Mouse (Mus musculus): ENCODE results near the gene Lama2. TPM values are rescaled to one million over a fixed set of nuclear protein-coding genes. Genes with fewer than 3 reads are reported as not detected.
"Not testable (repeated sequence)": the region's sequence is repeated elsewhere in the genome, so short reads cannot be mapped to it uniquely, and the experiment has no call there.

Gene Lama2
- polyA plus RNA-seq, 1 experiment from 2014 or later: 21.3 TPM

DNA sequence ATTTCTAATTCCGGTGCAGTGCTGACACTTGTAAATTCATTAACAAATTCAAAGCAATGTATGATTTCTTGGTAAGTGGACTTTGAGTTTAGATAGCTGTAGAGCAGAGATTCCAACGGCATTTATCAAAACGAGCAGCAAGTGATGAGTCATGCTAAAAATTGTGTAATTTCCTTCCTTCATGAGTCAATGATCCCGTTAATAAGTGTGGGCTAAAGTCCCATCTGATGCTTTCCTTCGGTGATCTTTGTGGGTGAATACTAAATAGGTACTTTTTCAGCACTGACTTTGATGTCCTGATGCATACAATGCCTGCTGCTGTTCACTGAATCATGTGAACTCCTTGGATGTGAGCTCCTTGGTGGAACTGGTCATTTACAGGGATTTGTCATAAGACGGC is 623.6 kb downstream of the Lama2 start:
- no peaks in the 10 kb centered on the region for H3K27me3 ChIP-seq
- 81% methylated on average over 6 of the region's 6 CpGs for WGBS
- no peak overlapping the region for H3K9ac ChIP-seq
- H3K4me1 ChIP-seq: no peaks in the 10 kb centered on the region
- H3K27ac ChIP-seq: no peak overlapping the region
- H3K4me2 ChIP-seq (replicated peaks): no peak overlapping the region
- no peak overlapping the region for H3K4me3 ChIP-seq
- no peak for ATAC-seq (ENCODE audit: insufficient number of reproducible peaks, insufficient read depth, low FRiP score, low TSS enrichment)
- no peaks in the 10 kb centered on the region for H3K9me3 ChIP-seq
- H3K36me3 ChIP-seq: 0 out of 2 replicates have a peak, but pooled peaks cover 2% of the 10 kb centered on the region

DNA sequence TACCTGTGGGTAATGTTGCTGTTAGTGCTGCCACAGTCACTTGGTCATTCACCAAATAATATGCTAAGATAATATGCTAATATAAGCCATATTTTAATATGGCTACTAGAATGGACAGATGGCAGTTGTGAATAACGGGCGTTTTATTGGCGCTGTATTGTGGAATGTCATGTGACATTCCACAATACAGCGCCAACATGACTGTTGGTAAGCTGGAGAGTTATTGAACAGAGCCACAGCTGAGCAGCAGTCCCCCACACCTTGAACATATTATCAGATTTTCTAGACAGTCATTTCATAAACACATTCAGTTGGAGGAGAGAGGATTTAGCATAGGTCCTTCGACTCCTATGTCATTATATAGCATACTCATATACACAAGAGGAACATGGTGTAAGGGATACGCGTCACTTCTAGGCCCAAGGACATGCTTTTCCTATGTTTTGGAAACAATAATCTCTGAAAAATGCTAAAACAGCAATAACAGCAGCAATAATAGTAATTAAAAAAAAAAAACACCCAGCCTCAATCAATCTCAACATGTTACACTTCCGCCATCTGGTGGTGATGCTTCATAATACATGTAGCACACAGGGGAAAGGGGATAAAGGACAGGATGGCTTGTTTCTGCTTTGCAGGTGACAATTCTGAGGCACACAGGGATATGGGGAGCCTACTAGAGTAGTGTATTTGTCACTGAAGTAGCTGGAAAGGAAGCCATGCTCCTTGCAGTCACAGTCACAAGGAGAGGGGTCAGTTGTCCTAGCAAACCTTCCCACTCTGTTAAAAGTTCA is 624.2 kb downstream of the Lama2 start:
- no peak overlapping the region for H3K9ac ChIP-seq

DNA sequence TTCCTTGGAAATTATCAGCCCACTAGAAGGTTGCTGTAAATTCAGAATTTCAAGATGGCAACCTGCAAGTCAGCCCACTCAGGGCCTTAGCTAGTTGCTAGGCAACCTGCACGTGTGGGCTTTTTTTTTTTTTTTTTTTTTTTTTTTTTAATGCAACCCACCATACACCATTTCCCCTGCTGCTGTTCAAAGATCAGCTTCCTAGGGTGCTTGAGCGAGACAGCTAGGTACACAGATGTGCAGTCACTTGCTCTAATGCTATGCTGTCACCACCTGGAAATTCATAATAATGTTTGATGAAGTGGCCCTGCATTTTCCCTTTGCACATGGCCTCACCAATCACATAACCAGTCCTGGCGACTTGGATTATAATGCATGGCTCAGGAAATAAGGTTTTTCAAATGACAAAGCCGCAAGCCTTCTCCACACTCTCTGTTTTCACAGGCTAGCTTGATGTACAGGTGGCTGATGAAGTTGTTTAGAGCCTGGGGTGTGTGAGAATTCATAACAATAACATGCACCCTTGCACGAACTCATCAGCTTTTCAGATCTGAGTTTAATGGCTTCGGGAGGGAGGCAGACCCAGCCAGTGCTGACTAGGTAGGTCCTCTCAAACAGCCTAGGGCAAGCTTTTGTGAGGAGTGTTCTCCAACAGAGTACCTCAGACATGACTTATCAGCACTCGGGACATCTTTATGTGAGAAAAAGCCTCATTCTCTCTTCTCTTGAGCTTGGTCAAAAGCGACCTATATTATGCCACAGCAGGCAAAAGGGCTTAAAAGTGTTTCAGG is 625.4 kb downstream of the Lama2 start:
- Histone ChIP-seq H3K36me3 (0 out of 2 replicates have a peak, but pooled peaks cover 3% of the 10 kb centered on the region), H3K9me3 (no peaks in the 10 kb centered on the region), H3K27ac (no peak overlapping the region), H3K4me1 (no peaks in the 10 kb centered on the region), H3K27me3 (no peaks in the 10 kb centered on the region), H3K4me2 (replicated peaks) (no peak overlapping the region), H3K9ac (no peak overlapping the region), H3K4me3 (no peak overlapping the region)
- WGBS: 78% methylated on average over 8 of the region's 8 CpGs
- no peak for ATAC-seq (ENCODE audit: insufficient number of reproducible peaks, insufficient read depth, low FRiP score, low TSS enrichment)

More for the DNA sequence above, 624.2 kb downstream of the Lama2 start:
- H3K27ac ChIP-seq: no peak overlapping the region
- no peak overlapping the region for H3K4me3 ChIP-seq
- no peak overlapping the region for H3K4me2 ChIP-seq (replicated peaks)
- ATAC-seq (ENCODE audit: insufficient number of reproducible peaks, insufficient read depth, low FRiP score, low TSS enrichment): no peak
- WGBS: 76% methylated on average over 8 of the region's 8 CpGs
- H3K27me3 ChIP-seq: no peaks in the 10 kb centered on the region
- H3K36me3 ChIP-seq: 0 out of 2 replicates have a peak, but pooled peaks cover 3% of the 10 kb centered on the region
- H3K9me3 ChIP-seq: no peaks in the 10 kb centered on the region
- no peaks in the 10 kb centered on the region for H3K4me1 ChIP-seq

DNA sequence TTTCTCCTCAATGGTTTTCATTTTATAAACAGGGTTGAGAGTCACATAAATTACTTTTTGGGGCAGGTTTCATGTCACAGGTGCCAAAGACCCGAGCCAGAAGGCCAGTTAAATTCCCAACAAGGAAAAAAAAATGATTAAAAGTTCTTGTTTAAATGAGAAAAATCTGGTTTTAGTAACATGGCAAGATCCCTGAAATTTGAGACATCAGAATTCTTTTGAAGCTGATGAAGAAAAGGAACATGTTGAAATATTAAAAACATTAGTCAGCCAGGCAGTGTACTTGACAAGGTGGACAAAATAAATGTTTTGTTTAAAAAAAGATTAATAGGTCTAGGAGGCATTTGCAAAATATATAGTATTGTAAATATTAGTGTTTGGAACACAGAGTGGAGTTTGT is 634.1 kb downstream of the Lama2 start:
- no peaks in the 10 kb centered on the region for H3K27me3 ChIP-seq
- H3K9me3 ChIP-seq: no peaks in the 10 kb centered on the region
- no peak overlapping the region for H3K9ac ChIP-seq
- ATAC-seq (ENCODE audit: insufficient number of reproducible peaks, insufficient read depth, low FRiP score, low TSS enrichment): no peak
- H3K27ac ChIP-seq: no peak overlapping the region
- H3K4me3 ChIP-seq: no peak overlapping the region
- WGBS: 17% methylated on average over 1 of the region's 1 CpGs
- H3K4me2 ChIP-seq (replicated peaks): no peak overlapping the region
- no peaks in the 10 kb centered on the region for H3K4me1 ChIP-seq
- no peaks in the 10 kb centered on the region for H3K36me3 ChIP-seq

DNA sequence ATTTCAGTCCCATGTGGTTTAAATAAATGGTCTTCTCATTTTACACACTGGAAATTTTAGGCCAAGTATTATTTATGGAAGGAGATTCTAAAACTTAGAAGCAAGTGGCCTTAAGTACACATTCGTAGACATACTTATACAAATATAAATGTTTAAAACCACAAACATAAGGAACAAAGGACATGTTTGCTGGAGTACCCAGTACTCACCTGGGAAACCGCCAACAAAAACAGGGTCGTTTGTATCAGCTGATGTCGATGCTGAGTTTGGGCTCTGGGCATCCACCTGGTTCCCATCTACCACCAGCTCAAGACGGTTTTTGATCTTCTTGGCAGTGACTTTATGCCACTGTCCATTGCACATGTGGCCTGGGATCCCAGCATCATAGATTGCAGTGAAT is 635.5 kb downstream of the Lama2 start:
- not testable (repeated sequence) for H3K4me1 ChIP-seq; H3K4me2 ChIP-seq (replicated peaks); H3K36me3 ChIP-seq; ATAC-seq (ENCODE audit: insufficient number of reproducible peaks, insufficient read depth, low FRiP score, low TSS enrichment); H3K27ac ChIP-seq; H3K27me3 ChIP-seq; H3K9me3 ChIP-seq; H3K4me3 ChIP-seq; H3K9ac ChIP-seq
- WGBS: 53% methylated on average over 5 of the region's 5 CpGs

DNA sequence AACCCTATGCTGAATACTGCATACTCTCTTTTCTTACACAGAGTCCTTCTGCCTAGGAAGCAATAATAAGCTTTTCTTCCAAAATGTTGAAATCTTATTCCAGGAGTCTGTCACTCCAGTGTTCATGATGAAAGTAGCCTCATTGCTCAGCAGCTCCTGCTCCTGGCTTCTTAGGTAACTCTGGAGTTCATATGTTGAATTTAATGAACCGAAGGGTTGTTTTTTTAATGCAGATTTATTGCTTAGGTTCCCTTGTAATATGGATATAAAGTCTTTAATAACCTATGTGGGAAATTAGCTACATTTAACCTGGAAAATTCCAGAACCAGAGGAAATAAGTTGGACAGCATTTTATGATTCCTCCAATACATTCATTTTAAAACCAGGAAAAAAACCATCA is 636.0 kb downstream of the Lama2 start:
- Histone ChIP-seq H3K9me3 (no peaks in the 10 kb centered on the region), H3K4me3 (no peak overlapping the region), H3K4me1 (no peaks in the 10 kb centered on the region), H3K9ac (no peak overlapping the region), H3K27me3 (no peaks in the 10 kb centered on the region), H3K36me3 (no peaks in the 10 kb centered on the region), H3K27ac (no peak overlapping the region), H3K4me2 (replicated peaks) (no peak overlapping the region)
- ATAC-seq (ENCODE audit: insufficient number of reproducible peaks, insufficient read depth, low FRiP score, low TSS enrichment): no peak
- 73% methylated on average over 1 of the region's 1 CpGs for WGBS

DNA sequence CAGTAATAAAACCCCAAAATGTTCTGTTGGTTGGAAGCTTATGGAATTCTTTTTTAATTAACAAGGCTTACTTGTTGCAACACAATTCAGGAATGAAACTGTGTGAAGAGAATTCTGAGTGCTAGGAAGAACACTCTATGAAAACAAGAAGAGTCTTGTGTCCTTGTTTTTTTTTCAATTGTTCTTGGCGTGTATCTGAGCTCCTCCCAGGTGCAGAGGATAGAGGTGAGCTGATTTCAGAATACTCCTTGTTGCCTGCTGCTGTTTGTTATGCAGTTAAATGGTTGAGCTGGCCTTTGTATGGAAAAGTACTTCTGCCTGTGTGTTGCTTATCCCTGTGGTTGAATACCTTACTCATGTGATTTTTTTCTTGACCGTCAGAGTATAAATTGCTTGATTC is 636.9 kb downstream of the Lama2 start:
- no peaks in the 10 kb centered on the region for H3K36me3 ChIP-seq
- 87% methylated on average over 2 of the region's 2 CpGs for WGBS
- H3K9ac ChIP-seq: no peak overlapping the region
- H3K4me3 ChIP-seq: no peak overlapping the region
- no peaks in the 10 kb centered on the region for H3K27me3 ChIP-seq
- H3K4me2 ChIP-seq (replicated peaks): no peak overlapping the region
- H3K9me3 ChIP-seq: no peaks in the 10 kb centered on the region
- ATAC-seq (ENCODE audit: insufficient number of reproducible peaks, insufficient read depth, low FRiP score, low TSS enrichment): no peak
- H3K27ac ChIP-seq: no peak overlapping the region
- no peaks in the 10 kb centered on the region for H3K4me1 ChIP-seq

DNA sequence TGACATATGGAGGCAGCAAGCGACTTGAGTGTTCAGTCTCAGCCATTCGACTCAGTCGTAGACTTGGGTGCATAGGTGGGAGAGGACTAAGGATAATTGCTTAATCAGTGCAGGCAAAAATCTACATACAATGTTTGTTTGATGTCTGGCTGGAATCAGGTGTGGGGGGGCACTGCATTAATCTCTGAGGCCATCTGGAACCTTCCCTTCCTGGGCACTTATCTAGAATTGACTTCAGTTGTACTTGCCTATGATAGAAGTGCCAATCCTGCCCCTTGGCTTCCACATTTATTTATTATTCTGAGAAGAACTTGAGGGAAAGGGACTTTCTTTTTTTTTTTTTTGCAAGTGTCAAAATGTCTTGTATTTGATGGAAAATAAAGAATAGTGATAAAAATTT is 644.2 kb downstream of the Lama2 start:
- no peaks in the 10 kb centered on the region for H3K4me1 ChIP-seq
- no peaks in the 10 kb centered on the region for H3K27me3 ChIP-seq
- H3K4me3 ChIP-seq: no peak overlapping the region
- H3K27ac ChIP-seq: no peak overlapping the region
- H3K9ac ChIP-seq: no peak overlapping the region
- no peaks in the 10 kb centered on the region for H3K9me3 ChIP-seq
- H3K36me3 ChIP-seq: no peaks in the 10 kb centered on the region
- no peak for ATAC-seq (ENCODE audit: insufficient number of reproducible peaks, insufficient read depth, low FRiP score, low TSS enrichment)
- H3K4me2 ChIP-seq (replicated peaks): no peak overlapping the region
- WGBS: 93% methylated on average over 3 of the region's 3 CpGs

DNA sequence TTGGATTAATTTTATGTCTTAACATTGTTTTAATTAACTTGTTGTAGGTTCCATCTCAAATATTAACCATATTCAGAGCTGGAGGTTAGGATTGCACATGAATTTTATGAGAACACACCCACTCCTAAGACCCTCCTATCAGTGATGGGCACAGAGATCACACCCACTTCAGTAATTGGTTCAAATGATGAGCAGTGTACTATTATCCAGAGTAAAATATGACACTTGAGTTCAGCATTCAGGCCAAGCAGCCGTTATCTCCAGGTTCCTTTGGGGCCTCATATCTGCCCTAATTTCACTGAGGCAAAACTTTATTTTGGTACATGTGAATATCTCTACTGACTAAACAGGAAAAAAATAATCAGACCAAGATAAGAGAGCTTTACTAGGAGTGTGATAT is 645.3 kb downstream of the Lama2 start:
- no peaks in the 10 kb centered on the region for H3K9me3 ChIP-seq
- H3K27ac ChIP-seq: no peak overlapping the region
- no peaks in the 10 kb centered on the region for H3K4me1 ChIP-seq
- H3K27me3 ChIP-seq: no peaks in the 10 kb centered on the region
- H3K9ac ChIP-seq: no peak overlapping the region
- no peaks in the 10 kb centered on the region for H3K36me3 ChIP-seq
- no peak for ATAC-seq (ENCODE audit: insufficient number of reproducible peaks, insufficient read depth, low FRiP score, low TSS enrichment)
- H3K4me2 ChIP-seq (replicated peaks): no peak overlapping the region
- H3K4me3 ChIP-seq: no peak overlapping the region
- WGBS: 83% methylated on average over 1 of the region's 1 CpGs

DNA sequence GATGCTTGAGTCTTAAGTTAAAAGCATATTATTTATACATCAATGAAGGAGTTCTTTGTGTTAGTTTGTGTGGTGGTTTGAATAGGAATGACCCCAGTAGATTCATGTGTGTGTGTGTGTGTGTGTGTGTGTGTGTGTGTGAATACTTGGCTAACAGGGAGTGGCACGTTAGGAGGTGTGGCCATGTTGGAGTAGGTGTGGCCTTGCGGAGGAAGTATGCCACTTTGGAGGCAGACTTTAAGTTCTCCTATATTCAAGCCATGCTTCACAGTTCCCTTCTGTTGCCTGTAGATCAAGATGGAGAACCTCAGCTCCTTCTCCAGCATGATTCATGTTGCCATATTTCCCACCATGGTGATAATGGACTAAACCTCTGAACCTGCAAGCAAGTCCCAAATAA is 646.0 kb downstream of the Lama2 start:
- Histone ChIP-seq H3K9ac (no peak overlapping the region), H3K4me1 (no peaks in the 10 kb centered on the region), H3K9me3 (no peaks in the 10 kb centered on the region), H3K36me3 (no peaks in the 10 kb centered on the region), H3K27ac (no peak overlapping the region), H3K4me3 (no peak overlapping the region), H3K4me2 (replicated peaks) (no peak overlapping the region), H3K27me3 (no peaks in the 10 kb centered on the region)
- no peak for ATAC-seq (ENCODE audit: insufficient number of reproducible peaks, insufficient read depth, low FRiP score, low TSS enrichment)
- 79% methylated on average over 2 of the region's 2 CpGs for WGBS

DNA sequence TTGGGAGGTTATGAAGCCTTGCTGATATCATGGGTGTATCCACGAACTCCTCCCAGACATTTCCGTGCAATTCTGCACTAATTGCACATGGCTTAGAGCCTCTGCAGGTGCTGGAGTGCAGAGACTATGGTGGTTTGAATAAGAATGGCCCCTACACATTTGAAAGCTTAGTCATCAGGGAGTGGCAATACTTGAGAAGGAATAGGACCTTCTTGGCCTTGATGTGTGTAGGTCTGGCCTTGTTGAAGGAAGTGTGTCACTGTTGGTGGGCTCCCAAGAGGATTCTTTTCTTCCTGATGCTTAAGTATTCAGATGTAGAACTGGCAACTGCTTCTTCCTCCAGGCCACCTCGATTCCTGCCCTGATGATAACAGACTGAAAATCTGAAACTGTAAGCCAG is 661.0 kb downstream of the Lama2 start:
- H3K36me3 ChIP-seq: no peaks in the 10 kb centered on the region
- no peak overlapping the region for H3K9ac ChIP-seq
- no peaks in the 10 kb centered on the region for H3K27me3 ChIP-seq
- H3K4me2 ChIP-seq (replicated peaks): no peak overlapping the region
- H3K4me3 ChIP-seq: no peak overlapping the region
- no peak for ATAC-seq (ENCODE audit: insufficient number of reproducible peaks, insufficient read depth, low FRiP score, low TSS enrichment)
- H3K27ac ChIP-seq: no peak overlapping the region
- H3K9me3 ChIP-seq: no peaks in the 10 kb centered on the region
- WGBS: 80% methylated on average over 3 of the region's 3 CpGs
- no peaks in the 10 kb centered on the region for H3K4me1 ChIP-seq

DNA sequence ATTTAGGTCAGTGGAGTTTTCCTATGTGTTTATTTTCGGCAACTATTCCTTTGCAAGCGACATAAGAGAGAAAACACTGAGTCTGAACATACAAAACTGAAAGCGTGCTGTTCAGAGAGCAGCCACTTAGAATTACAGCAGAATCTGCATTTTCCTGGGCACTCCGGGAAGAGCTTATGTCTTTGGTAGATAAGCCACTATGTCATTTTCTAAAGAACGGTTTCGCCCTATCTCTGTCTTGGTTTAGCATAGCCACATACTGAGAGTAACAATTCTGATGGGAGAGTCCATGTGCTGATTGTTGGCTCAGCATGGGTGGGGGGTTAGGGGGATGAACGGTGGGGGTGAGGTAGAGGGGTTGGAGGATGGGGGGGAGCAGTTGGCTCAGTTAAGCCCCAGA is 669.1 kb downstream of the Lama2 start:
- Histone ChIP-seq H3K4me1 (no peaks in the 10 kb centered on the region), H3K27ac (no peak overlapping the region), H3K36me3 (no peaks in the 10 kb centered on the region), H3K9ac (no peak overlapping the region), H3K4me3 (no peak overlapping the region), H3K4me2 (replicated peaks) (no peak overlapping the region), H3K27me3 (no peaks in the 10 kb centered on the region), H3K9me3 (no peaks in the 10 kb centered on the region)
- ATAC-seq (ENCODE audit: insufficient number of reproducible peaks, insufficient read depth, low FRiP score, low TSS enrichment): no peak
- WGBS: 88% methylated on average over 7 of the region's 7 CpGs

Data from embryonic facial prominence, embryonic 12.5 days (tissue).